Mouse (Mus musculus): ENCODE measurements around the gene Celf1. TPM values are rescaled to one million over a fixed set of nuclear protein-coding genes. Genes with fewer than 3 reads are reported as not detected.
A peak's percentile ranks its signal among the peaks of the same experiment; 100 is the strongest.

Celf1 gene
- polyA plus RNA-seq, 1 experiment = 10.4 TPM

DNA sequence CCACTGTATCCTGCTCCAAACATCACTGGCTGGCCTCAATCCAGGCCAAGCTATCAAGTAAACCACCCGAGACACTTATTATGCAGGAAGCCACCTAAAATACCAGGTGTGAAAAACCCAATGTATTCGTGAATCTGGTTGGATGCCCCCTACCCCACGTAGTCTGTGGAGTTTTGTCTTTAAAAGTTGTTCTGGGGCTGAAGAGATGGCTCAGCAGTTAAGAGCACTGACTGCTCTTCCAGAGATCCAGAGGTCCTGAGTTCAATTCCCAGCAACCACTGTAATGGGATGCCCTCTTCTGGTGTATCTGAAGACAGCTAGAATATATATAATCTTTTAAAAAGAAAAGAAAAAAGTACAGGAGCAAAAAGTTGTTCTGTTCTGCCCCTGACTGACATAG lies 1.8 kb upstream of the Celf1 start:
- Histone ChIP-seq H3K4me3 (replicated peaks) (no peak overlapping the region), H3K9me3 (no peaks in the 10 kb centered on the region), H3K36me3 (replicated peaks; ENCODE audit: low read length) (peaks cover 3% of the 10 kb centered on the region), H3K27me3 (replicated peaks) (no peaks in the 10 kb centered on the region), H3K4me1 (peaks cover 23% of the 10 kb centered on the region)
- TF ChIP-seq GATA1 (IDR thresholded peaks at IDR 0.05; ENCODE audit: borderline replicate concordance, low read length) (no peak), FLI1 (IDR thresholded peaks at IDR 0.05; ENCODE audit: low read length) (no peak)

GRCm38 (mm10) chr2:90939750-90940149 lies 432 bp upstream of the Celf1 start:
- TF ChIP-seq FLI1 (IDR thresholded peaks at IDR 0.05; ENCODE audit: low read length) (no peak), GATA1 (IDR thresholded peaks at IDR 0.05; ENCODE audit: borderline replicate concordance, low read length) (no peak)
- Histone ChIP-seq H3K27me3 (replicated peaks) (no peaks in the 10 kb centered on the region), H3K9me3 (no peaks in the 10 kb centered on the region), H3K4me1 (peaks cover 37% of the 10 kb centered on the region), H3K4me3 (replicated peaks) (peak overlapping the region; percentile 97), H3K36me3 (replicated peaks; ENCODE audit: low read length) (peaks cover 6% of the 10 kb centered on the region)

GRCm38 (mm10) chr2:90941744-90942143 lies 1.6 kb downstream of the Celf1 start:
- peaks cover 11% of the 10 kb centered on the region for H3K36me3 ChIP-seq (replicated peaks; ENCODE audit: low read length)
- peaks cover 57% of the 10 kb centered on the region for H3K4me1 ChIP-seq
- H3K4me3 ChIP-seq (replicated peaks) = peak overlapping the region; percentile 97

GRCm38 (mm10) chr2:90950149-90950548 lies 10.0 kb downstream of the Celf1 start:
- Histone ChIP-seq H3K36me3 (replicated peaks; ENCODE audit: low read length) (peaks cover 34% of the 10 kb centered on the region), H3K4me3 (replicated peaks) (no peak overlapping the region), H3K9me3 (no peaks in the 10 kb centered on the region), H3K4me1 (peaks cover 67% of the 10 kb centered on the region), H3K27me3 (replicated peaks) (no peaks in the 10 kb centered on the region)
- TF ChIP-seq FLI1 (IDR thresholded peaks at IDR 0.05; ENCODE audit: low read length) (no peak), GATA1 (IDR thresholded peaks at IDR 0.05; ENCODE audit: borderline replicate concordance, low read length) (no peak)

More at GRCm38 (mm10) chr2:90941744-90942143, 1.6 kb downstream of the Celf1 start:
- TF ChIP-seq FLI1 (IDR thresholded peaks at IDR 0.05; ENCODE audit: low read length) (no peak), GATA1 (IDR thresholded peaks at IDR 0.05; ENCODE audit: borderline replicate concordance, low read length) (no peak)
- H3K27me3 ChIP-seq (replicated peaks) = no peaks in the 10 kb centered on the region
- no peaks in the 10 kb centered on the region for H3K9me3 ChIP-seq

GRCm38 (mm10) chr2:90950582-90951194 lies 10.5 kb downstream of the Celf1 start:
- H3K9me3 ChIP-seq = no peaks in the 10 kb centered on the region
- H3K4me1 ChIP-seq = peaks cover 67% of the 10 kb centered on the region
- no peaks in the 10 kb centered on the region for H3K27me3 ChIP-seq (replicated peaks)
- peak overlapping the region; percentile 55 for H3K4me3 ChIP-seq (replicated peaks)
- TF ChIP-seq FLI1 (IDR thresholded peaks at IDR 0.05; ENCODE audit: low read length) (no peak), GATA1 (IDR thresholded peaks at IDR 0.05; ENCODE audit: borderline replicate concordance, low read length) (no peak)
- peaks cover 32% of the 10 kb centered on the region for H3K36me3 ChIP-seq (replicated peaks; ENCODE audit: low read length)

- no peak for TF ChIP-seq FLI1 (IDR thresholded peaks at IDR 0.05; ENCODE audit: low read length)
- TF ChIP-seq GATA1 (IDR thresholded peaks at IDR 0.05; ENCODE audit: borderline replicate concordance, low read length) = no peak
- Histone ChIP-seq H3K4me3 (replicated peaks) (no peak overlapping the region), H3K4me1 (peaks cover 66% of the 10 kb centered on the region), H3K9me3 (no peaks in the 10 kb centered on the region), H3K36me3 (replicated peaks; ENCODE audit: low read length) (peaks cover 31% of the 10 kb centered on the region), H3K27me3 (replicated peaks) (no peaks in the 10 kb centered on the region)
Measured at GRCm38 (mm10) chr2:90953461-90953860, 13.3 kb downstream of the Celf1 start.

GRCm38 (mm10) chr2:90956053-90956452 lies 15.9 kb downstream of the Celf1 start:
- H3K36me3 ChIP-seq (replicated peaks; ENCODE audit: low read length) = peaks cover 27% of the 10 kb centered on the region
- H3K4me1 ChIP-seq = peaks cover 61% of the 10 kb centered on the region
- TF ChIP-seq GATA1 (IDR thresholded peaks at IDR 0.05; ENCODE audit: borderline replicate concordance, low read length) = no peak
- no peak for TF ChIP-seq FLI1 (IDR thresholded peaks at IDR 0.05; ENCODE audit: low read length)
- H3K4me3 ChIP-seq (replicated peaks) = no peak overlapping the region
- H3K9me3 ChIP-seq = no peaks in the 10 kb centered on the region
- H3K27me3 ChIP-seq (replicated peaks) = no peaks in the 10 kb centered on the region

GRCm38 (mm10) chr2:90958856-90959255 lies 18.7 kb downstream of the Celf1 start:
- no peak for TF ChIP-seq GATA1 (IDR thresholded peaks at IDR 0.05; ENCODE audit: borderline replicate concordance, low read length)
- no peak for TF ChIP-seq FLI1 (IDR thresholded peaks at IDR 0.05; ENCODE audit: low read length)
- Histone ChIP-seq H3K36me3 (replicated peaks; ENCODE audit: low read length) (peaks cover 22% of the 10 kb centered on the region), H3K4me1 (peaks cover 55% of the 10 kb centered on the region), H3K27me3 (replicated peaks) (no peaks in the 10 kb centered on the region), H3K4me3 (replicated peaks) (no peak overlapping the region), H3K9me3 (no peaks in the 10 kb centered on the region)

DNA sequence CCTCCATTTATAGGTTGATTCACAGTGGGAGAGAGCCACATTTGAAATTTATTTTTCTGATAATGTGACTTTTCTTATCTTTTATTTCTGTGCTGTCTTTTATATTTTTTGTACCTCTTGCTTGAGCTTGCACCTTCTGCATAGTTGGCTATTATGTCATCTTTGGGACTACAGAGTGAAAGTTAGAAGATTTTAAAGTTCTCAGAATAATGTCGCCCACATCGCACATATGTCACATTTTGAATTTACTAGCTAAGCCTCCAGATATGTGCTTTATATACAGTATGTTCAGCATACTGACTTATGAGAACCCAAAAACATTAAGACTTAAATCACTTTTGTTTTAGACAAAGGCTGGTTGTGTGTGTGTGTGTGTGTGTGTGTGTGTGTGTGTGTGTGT lies 19.8 kb downstream of the Celf1 start:
- TF ChIP-seq FLI1 (IDR thresholded peaks at IDR 0.05; ENCODE audit: low read length) (no peak), GATA1 (IDR thresholded peaks at IDR 0.05; ENCODE audit: borderline replicate concordance, low read length) (no peak)
- H3K9me3 ChIP-seq = no peaks in the 10 kb centered on the region
- H3K27me3 ChIP-seq (replicated peaks) = no peaks in the 10 kb centered on the region
- H3K36me3 ChIP-seq (replicated peaks; ENCODE audit: low read length) = peaks cover 22% of the 10 kb centered on the region
- peaks cover 59% of the 10 kb centered on the region for H3K4me1 ChIP-seq
- H3K4me3 ChIP-seq (replicated peaks) = no peak overlapping the region

- Histone ChIP-seq H3K27me3 (replicated peaks) (no peaks in the 10 kb centered on the region), H3K9me3 (no peaks in the 10 kb centered on the region), H3K4me3 (replicated peaks) (no peak overlapping the region), H3K4me1 (peaks cover 60% of the 10 kb centered on the region), H3K36me3 (replicated peaks; ENCODE audit: low read length) (peaks cover 20% of the 10 kb centered on the region)
- TF ChIP-seq GATA1 (IDR thresholded peaks at IDR 0.05; ENCODE audit: borderline replicate concordance, low read length) (no peak), FLI1 (IDR thresholded peaks at IDR 0.05; ENCODE audit: low read length) (no peak)
Measured at GRCm38 (mm10) chr2:90963304-90963703, 23.1 kb downstream of the Celf1 start.

Data from megakaryocyte, embryonic 14.5 days (primary cell).